Mouse (Mus musculus) activated CD4-positive, CD25-positive, alpha-beta regulatory T cell, adult 9 weeks (primary cell): Measurements from ENCODE around the gene Rcan2. TPM values are rescaled to one million over a fixed set of nuclear protein-coding genes. Genes with fewer than 3 reads are reported as not detected.

Experiments used
- polyA plus RNA-seq: library from polyadenylated mRNA; unstranded; fragments of 100-300 nt; shearing (Covaris generic); gene quantifications from one replicate; pipeline ENCODE4 v1.2.1, GENCODE M21; 2017

Gene Rcan2
- polyA plus RNA-seq: not detected

GRCm38 (mm10) chr17:43801077-43801476 is at the start of gene Rcan2:
Gene Rcan2 (plus strand): TSS chr17:43801351.

GRCm38 (mm10) chr17:44078631-44079350 is 277.6 kb downstream of the Rcan2 start, which contains the start of gene Enpp5:
Gene Enpp5 (plus strand): TSS chr17:44078813.

Other genes starting within 250 kb of the Rcan2 start
- gene Pla2g7, start 233.3 kb upstream of the Rcan2 start, polyA plus RNA-seq: 0.56 TPM
- not detected for gene Tdrd6, start 171.1 kb upstream of the Rcan2 start, polyA plus RNA-seq
- gene Slc25a27, start 134.1 kb upstream of the Rcan2 start, polyA plus RNA-seq: 12.2 TPM
- 0.92 TPM for gene Cyp39a1, start 133.9 kb upstream of the Rcan2 start, polyA plus RNA-seq